Mouse (Mus musculus) Patski (cell line): ENCODE results near the gene Crp. TPM values are rescaled to one million over a fixed set of nuclear protein-coding genes. Genes with fewer than 3 reads are reported as not detected.

Source experiments
- ATAC-seq: fragments of 100-300 bp; one replicate; pipeline ENCODE4 v1.8.0; 2021
- CTCF ChIA-PET: fragments of 350-600 bp; sonication (Branson Sonifier 250); formaldehyde crosslinking; loops from one replicate; lab custom pipeline; 2022; ENCODE audit warnings: inconsistent platforms; lab: Charles Lee
- POLR2A ChIA-PET: fragments of 350-600 bp; sonication (Branson Sonifier 250); formaldehyde crosslinking; loops from one replicate; lab custom pipeline; 2022; ENCODE audit warnings: antibody characterized with exemption, inconsistent platforms; lab: Charles Lee
- DNase-seq: peaks from one replicate; pipeline ENCODE4 v3.0.0-alpha.2; 2011; ENCODE audit warnings: low read depth, low spot score
- H3K27me3 ChIP-seq: fragments of 371-371 bp; one replicate; pipeline ENCODE4 v1.5.1; 2021
- CTCF ChIP-seq: fragments of 100-300 bp; IDR thresholded peaks from one replicate; pipeline ENCODE4 v1.5.1; 2021
- in situ Hi-C: fragments of 300-500 bp; cut with MboI; formaldehyde crosslinking; loops from 3 replicates; pipeline ENCODE4 v1.11.1; 2018; ENCODE audit warnings: low pct_unique_long_range_greater_than_20kb, mixed read lengths
- polyA plus RNA-seq: library from polyadenylated mRNA; unstranded; gene quantifications from one replicate; pipeline ENCODE4 v1.2.3, GENCODE M21; 2021

The Crp gene
- polyA plus RNA-seq, 1 experiment from 2014 or later: 0.04 TPM

GRCm38 (mm10) chr1:172876675-172877074 is 178.8 kb downstream of the Crp start:
- ATAC-seq (no peak), DNase-seq (no peak)
- TF ChIP-seq CTCF: no peak
- ChIA-PET CTCF (no interaction called here), POLR2A (no interaction called here)
- H3K27me3 ChIP-seq: no peaks in the 10 kb centered on the region
- in situ Hi-C loops: no loop called here

Other genes starting within 250 kb of the Crp start
- 0.08 TPM for gene Slamf9, start 222.7 kb upstream of the Crp start, polyA plus RNA-seq
- gene Igsf9, start 216.3 kb upstream of the Crp start, polyA plus RNA-seq: 11.0 TPM
- 609 TPM for gene Tagln2, start 198.0 kb upstream of the Crp start, polyA plus RNA-seq
- 0.08 TPM for gene Cfap45, start 177.3 kb upstream of the Crp start, polyA plus RNA-seq
- 0.04 TPM for gene Vsig8, start 142.1 kb upstream of the Crp start, polyA plus RNA-seq
- gene Slamf8, start 107.5 kb upstream of the Crp start, polyA plus RNA-seq: not detected
- not detected for gene Fcrl6, start 95.5 kb upstream of the Crp start, polyA plus RNA-seq
- 0.78 TPM for gene Dusp23, start 65.1 kb upstream of the Crp start, polyA plus RNA-seq
- gene Apcs, start 197.0 kb downstream of the Crp start, polyA plus RNA-seq: not detected